Mouse (Mus musculus): ENCODE measurements around the gene Atpaf1. TPM values are rescaled to one million over a fixed set of nuclear protein-coding genes. Genes with fewer than 3 reads are reported as not detected.

Gene Atpaf1
- total and polyA plus RNA-seq, 2 experiments from 2014 or later, result 49.0 to 86.4 TPM

DNA sequence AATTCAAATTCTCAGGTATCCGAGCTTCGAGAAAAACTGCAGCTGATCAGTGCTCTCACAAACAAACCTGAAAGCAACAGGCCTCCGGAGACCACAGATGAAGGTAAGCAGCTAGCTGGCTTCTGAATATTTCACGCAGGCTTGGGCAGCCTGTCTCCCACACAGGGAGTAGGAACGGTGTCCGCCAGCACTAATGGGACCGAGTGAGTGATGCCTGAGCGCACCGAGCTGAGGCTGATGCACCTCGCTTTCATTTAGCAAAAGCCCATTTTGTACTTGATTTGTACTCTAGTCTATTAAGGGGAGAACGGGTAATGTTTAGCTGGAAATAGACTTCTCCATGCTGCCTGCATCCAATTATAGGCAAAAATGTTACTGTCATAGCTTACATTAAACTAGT, 20.0 kb upstream of the Atpaf1 start:
- no peaks in the 10 kb centered on the region for H3K9me3 ChIP-seq (replicated peaks; ENCODE audit: control insufficient read depth, low read length)
- H3K9ac ChIP-seq (replicated peaks; ENCODE audit: low read depth, low read length), result no peak overlapping the region
- no peak overlapping the region for H3K4me2 ChIP-seq (ENCODE audit: low read depth, low read length)
- no peak for ATAC-seq (ENCODE audit: insufficient read depth, low read depth)
- 94% methylated on average over 11 of the region's 11 CpGs for WGBS
- no peak overlapping the region for H3K27ac ChIP-seq (ENCODE audit: low read depth)
- no peak for DNase-seq (ENCODE audit: low spot score)
- H3K27me3 ChIP-seq (ENCODE audit: control insufficient read depth, insufficient read depth, low read length), result no peaks in the 10 kb centered on the region
- peaks cover 65% of the 10 kb centered on the region for H3K36me3 ChIP-seq (replicated peaks; ENCODE audit: control insufficient read depth, insufficient read depth, low read length)
- H3K4me3 ChIP-seq (ENCODE audit: low read depth, low read length), result no peak overlapping the region
- TF ChIP-seq EP300 (IDR thresholded peaks at IDR 0.05; ENCODE audit: low read depth), result no peak
- no peak for TF ChIP-seq CTCF (IDR thresholded peaks at IDR 0.05; ENCODE audit: low read depth)
- no peaks in the 10 kb centered on the region for H3K4me1 ChIP-seq (ENCODE audit: control insufficient read depth, insufficient read depth)

DNA sequence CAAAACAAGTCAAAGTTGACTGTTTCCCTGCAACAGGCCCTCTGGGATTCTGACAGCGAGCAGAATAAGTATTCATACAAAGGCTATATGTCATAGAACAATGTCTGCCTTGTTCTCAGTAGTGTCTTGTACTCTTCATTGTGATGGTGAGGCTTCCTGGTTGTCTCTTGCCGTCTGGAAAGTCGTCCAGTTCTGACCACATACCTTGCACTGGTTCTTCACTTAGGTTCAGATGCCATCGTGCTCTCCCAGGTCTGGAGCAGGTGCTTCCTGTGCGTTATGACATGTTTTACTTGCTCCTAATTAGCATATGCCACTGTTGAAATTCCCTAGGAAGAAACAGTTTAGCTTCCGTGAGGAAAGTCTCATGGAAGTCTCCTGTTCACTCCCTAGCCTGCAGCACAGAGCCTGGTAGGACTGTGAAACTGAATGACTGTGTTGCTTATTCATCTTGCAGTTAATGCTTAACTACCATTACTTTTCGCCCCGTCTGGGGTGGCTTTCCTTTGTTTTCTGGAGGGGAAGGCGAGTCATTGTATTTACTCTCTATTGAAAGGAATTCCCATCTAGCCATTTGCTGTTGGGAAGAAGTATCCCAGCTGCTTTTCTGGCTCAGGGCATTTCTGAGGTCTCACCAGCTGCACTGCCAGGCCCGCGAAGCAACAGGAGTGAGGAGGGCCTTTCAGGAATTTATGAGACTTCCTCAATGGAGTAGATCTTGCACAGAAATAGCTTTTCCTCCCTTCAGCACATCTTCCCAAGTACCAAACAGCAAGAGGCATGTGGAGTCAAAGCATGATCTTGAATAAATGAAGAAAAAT, 16.8 kb upstream of the Atpaf1 start:
- TF ChIP-seq CTCF (IDR thresholded peaks at IDR 0.05; ENCODE audit: low read depth) (no peak), EP300 (IDR thresholded peaks at IDR 0.05; ENCODE audit: low read depth) (no peak)
- H3K27me3 ChIP-seq (ENCODE audit: control insufficient read depth, insufficient read depth, low read length), result no peaks in the 10 kb centered on the region
- H3K4me2 ChIP-seq (ENCODE audit: low read depth, low read length), result no peak overlapping the region
- no peak overlapping the region for H3K4me3 ChIP-seq (ENCODE audit: low read depth, low read length)
- peaks cover 49% of the 10 kb centered on the region for H3K36me3 ChIP-seq (replicated peaks; ENCODE audit: control insufficient read depth, insufficient read depth, low read length)
- ATAC-seq (ENCODE audit: insufficient read depth, low read depth), result no peak
- no peak overlapping the region for H3K27ac ChIP-seq (ENCODE audit: low read depth)
- no peak for DNase-seq (ENCODE audit: low spot score)
- no peaks in the 10 kb centered on the region for H3K4me1 ChIP-seq (ENCODE audit: control insufficient read depth, insufficient read depth)
- 82% methylated on average over 11 of the region's 11 CpGs for WGBS
- no peaks in the 10 kb centered on the region for H3K9me3 ChIP-seq (replicated peaks; ENCODE audit: control insufficient read depth, low read length)
- H3K9ac ChIP-seq (replicated peaks; ENCODE audit: low read depth, low read length), result no peak overlapping the region

DNA sequence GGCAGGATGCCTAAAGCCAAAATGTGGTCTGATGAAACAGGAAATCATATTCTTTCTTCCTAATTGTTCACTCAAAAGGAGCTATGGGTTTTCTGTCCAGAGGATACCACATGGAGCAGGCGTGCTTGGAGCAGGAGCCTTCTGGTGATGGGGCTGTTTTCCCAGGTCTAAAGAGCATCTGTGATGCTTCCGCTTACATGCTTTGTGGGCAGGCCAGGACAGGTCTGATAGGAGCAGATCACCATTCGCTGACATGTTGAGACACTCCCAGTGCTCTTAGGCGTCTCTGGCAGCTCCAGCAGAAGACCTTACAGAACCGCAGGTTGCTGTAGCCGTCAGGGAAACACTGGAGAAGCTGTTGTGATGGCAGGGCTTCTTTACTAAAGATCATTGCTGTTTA, 9.6 kb upstream of the Atpaf1 start:
- no peak for ATAC-seq (ENCODE audit: insufficient read depth, low read depth)
- Histone ChIP-seq H3K36me3 (replicated peaks; ENCODE audit: control insufficient read depth, insufficient read depth, low read length) (peaks cover 18% of the 10 kb centered on the region), H3K4me1 (ENCODE audit: control insufficient read depth, insufficient read depth) (0 out of 2 replicates have a peak, but pooled peaks cover 3% of the 10 kb centered on the region), H3K4me2 (ENCODE audit: low read depth, low read length) (no peak overlapping the region), H3K4me3 (ENCODE audit: low read depth, low read length) (no peak overlapping the region), H3K9me3 (replicated peaks; ENCODE audit: control insufficient read depth, low read length) (no peaks in the 10 kb centered on the region), H3K27ac (ENCODE audit: low read depth) (no peak overlapping the region), H3K9ac (replicated peaks; ENCODE audit: low read depth, low read length) (no peak overlapping the region), H3K27me3 (ENCODE audit: control insufficient read depth, insufficient read depth, low read length) (no peaks in the 10 kb centered on the region)
- 77% methylated on average over 6 of the region's 6 CpGs for WGBS
- TF ChIP-seq EP300 (IDR thresholded peaks at IDR 0.05; ENCODE audit: low read depth), result no peak
- TF ChIP-seq CTCF (IDR thresholded peaks at IDR 0.05; ENCODE audit: low read depth), result no peak
- no peak for DNase-seq (ENCODE audit: low spot score)

- Histone ChIP-seq H3K4me3 (ENCODE audit: low read depth, low read length) (no peak overlapping the region), H3K9ac (replicated peaks; ENCODE audit: low read depth, low read length) (no peak overlapping the region), H3K4me1 (ENCODE audit: control insufficient read depth, insufficient read depth) (0 out of 2 replicates have a peak, but pooled peaks cover 3% of the 10 kb centered on the region), H3K27ac (ENCODE audit: low read depth) (no peak overlapping the region), H3K4me2 (ENCODE audit: low read depth, low read length) (no peak overlapping the region), H3K27me3 (ENCODE audit: control insufficient read depth, insufficient read depth, low read length) (no peaks in the 10 kb centered on the region), H3K9me3 (replicated peaks; ENCODE audit: control insufficient read depth, low read length) (no peaks in the 10 kb centered on the region), H3K36me3 (replicated peaks; ENCODE audit: control insufficient read depth, insufficient read depth, low read length) (peaks cover 18% of the 10 kb centered on the region)
- ATAC-seq (ENCODE audit: insufficient read depth, low read depth) (no peak), DNase-seq (ENCODE audit: low spot score) (no peak)
- TF ChIP-seq CTCF (IDR thresholded peaks at IDR 0.05; ENCODE audit: low read depth) (no peak), EP300 (IDR thresholded peaks at IDR 0.05; ENCODE audit: low read depth) (no peak)
- 85% methylated on average over 2 of the region's 2 CpGs for WGBS
Observed at GRCm38 (mm10) chr4:115777627-115778026, 7.0 kb upstream of the Atpaf1 start.

GRCm38 (mm10) chr4:115780269-115780668, 4.3 kb upstream of the Atpaf1 start:
- Histone ChIP-seq H3K9me3 (replicated peaks; ENCODE audit: control insufficient read depth, low read length) (no peaks in the 10 kb centered on the region), H3K9ac (replicated peaks; ENCODE audit: low read depth, low read length) (no peak overlapping the region), H3K4me2 (ENCODE audit: low read depth, low read length) (no peak overlapping the region), H3K4me3 (ENCODE audit: low read depth, low read length) (no peak overlapping the region), H3K4me1 (ENCODE audit: control insufficient read depth, insufficient read depth) (0 out of 2 replicates have a peak, but pooled peaks cover 3% of the 10 kb centered on the region), H3K27me3 (ENCODE audit: control insufficient read depth, insufficient read depth, low read length) (no peaks in the 10 kb centered on the region), H3K27ac (ENCODE audit: low read depth) (no peak overlapping the region), H3K36me3 (replicated peaks; ENCODE audit: control insufficient read depth, insufficient read depth, low read length) (peaks cover 8% of the 10 kb centered on the region; the same call in 1 of the 2 replicates)
- no peak for ATAC-seq (ENCODE audit: insufficient read depth, low read depth)
- DNase-seq (ENCODE audit: low spot score), result no peak
- TF ChIP-seq CTCF (IDR thresholded peaks at IDR 0.05; ENCODE audit: low read depth) (no peak), EP300 (IDR thresholded peaks at IDR 0.05; ENCODE audit: low read depth) (no peak)
- 32% methylated on average over 6 of the region's 6 CpGs for WGBS
